Mouse (Mus musculus): ENCODE measurements around the gene G6pc2. TPM values are rescaled to one million over a fixed set of nuclear protein-coding genes. Genes with fewer than 3 reads are reported as not detected.

Gene G6pc2
- polyA plus RNA-seq, 1 experiment from 2014 or later = not detected

GRCm38 (mm10) chr2:69209684-69210083 lies 1.2 kb upstream of the G6pc2 start:
- H3K4me2 ChIP-seq = no peak overlapping the region
- no peak overlapping the region for H3K27ac ChIP-seq (replicated peaks)
- no peaks in the 10 kb centered on the region for H3K27me3 ChIP-seq (replicated peaks)
- no peak for ATAC-seq (ENCODE audit: extremely low read depth, insufficient number of reproducible peaks, low FRiP score, low TSS enrichment)
- H3K9me3 ChIP-seq = no peaks in the 10 kb centered on the region
- no peaks in the 10 kb centered on the region for H3K36me3 ChIP-seq
- H3K4me3 ChIP-seq = no peak overlapping the region
- 72% methylated on average over 3 of the region's 3 CpGs for WGBS
- H3K9ac ChIP-seq = no peak overlapping the region
- H3K4me1 ChIP-seq = peaks cover 10% of the 10 kb centered on the region

GRCm38 (mm10) chr2:69212652-69213051 lies 1.8 kb downstream of the G6pc2 start:
- ATAC-seq (ENCODE audit: extremely low read depth, insufficient number of reproducible peaks, low FRiP score, low TSS enrichment) = no peak
- no peaks in the 10 kb centered on the region for H3K9me3 ChIP-seq
- H3K9ac ChIP-seq = no peak overlapping the region
- no peak overlapping the region for H3K4me2 ChIP-seq
- H3K36me3 ChIP-seq = no peaks in the 10 kb centered on the region
- no peak overlapping the region for H3K27ac ChIP-seq (replicated peaks)
- H3K27me3 ChIP-seq (replicated peaks) = no peaks in the 10 kb centered on the region
- no peak overlapping the region for H3K4me3 ChIP-seq
- H3K4me1 ChIP-seq = no peaks in the 10 kb centered on the region
- WGBS = 65% methylated on average over 10 of the region's 10 CpGs

GRCm38 (mm10) chr2:69215242-69215641 lies 4.4 kb downstream of the G6pc2 start:
- no peaks in the 10 kb centered on the region for H3K27me3 ChIP-seq (replicated peaks)
- no peak overlapping the region for H3K4me2 ChIP-seq
- no peaks in the 10 kb centered on the region for H3K36me3 ChIP-seq
- H3K9me3 ChIP-seq = no peaks in the 10 kb centered on the region
- H3K4me1 ChIP-seq = no peaks in the 10 kb centered on the region
- 78% methylated on average over 7 of the region's 7 CpGs for WGBS
- no peak overlapping the region for H3K9ac ChIP-seq
- no peak overlapping the region for H3K4me3 ChIP-seq
- ATAC-seq (ENCODE audit: extremely low read depth, insufficient number of reproducible peaks, low FRiP score, low TSS enrichment) = no peak
- no peak overlapping the region for H3K27ac ChIP-seq (replicated peaks)

- Histone ChIP-seq H3K9me3 (no peaks in the 10 kb centered on the region), H3K27me3 (replicated peaks) (no peaks in the 10 kb centered on the region), H3K4me3 (no peak overlapping the region), H3K4me1 (0 out of 2 replicates have a peak, but pooled peaks cover 4% of the 10 kb centered on the region), H3K27ac (replicated peaks) (0 out of 2 replicates have a peak overlapping the region, but pooled peaks have one; percentile 8), H3K9ac (no peak overlapping the region), H3K36me3 (no peaks in the 10 kb centered on the region), H3K4me2 (no peak overlapping the region)
- 55% methylated on average over 5 of the region's 5 CpGs for WGBS
- no peak for ATAC-seq (ENCODE audit: extremely low read depth, insufficient number of reproducible peaks, low FRiP score, low TSS enrichment)
Observed at GRCm38 (mm10) chr2:69221868-69222416, 11.1 kb downstream of the G6pc2 start.

GRCm38 (mm10) chr2:69222815-69223214 lies 11.9 kb downstream of the G6pc2 start:
- 78% methylated on average over 10 of the region's 10 CpGs for WGBS
- Histone ChIP-seq H3K4me1 (0 out of 2 replicates have a peak, but pooled peaks cover 4% of the 10 kb centered on the region), H3K36me3 (no peaks in the 10 kb centered on the region), H3K4me2 (no peak overlapping the region), H3K27me3 (replicated peaks) (no peaks in the 10 kb centered on the region), H3K4me3 (no peak overlapping the region), H3K27ac (replicated peaks) (no peak overlapping the region), H3K9ac (no peak overlapping the region), H3K9me3 (no peaks in the 10 kb centered on the region)
- no peak for ATAC-seq (ENCODE audit: extremely low read depth, insufficient number of reproducible peaks, low FRiP score, low TSS enrichment)

- Histone ChIP-seq H3K27me3 (replicated peaks) (no peaks in the 10 kb centered on the region), H3K27ac (replicated peaks) (no peak overlapping the region), H3K9me3 (no peaks in the 10 kb centered on the region), H3K4me1 (0 out of 2 replicates have a peak, but pooled peaks cover 4% of the 10 kb centered on the region), H3K4me3 (no peak overlapping the region), H3K4me2 (no peak overlapping the region), H3K36me3 (no peaks in the 10 kb centered on the region), H3K9ac (no peak overlapping the region)
- 47% methylated on average over 2 of the region's 2 CpGs for WGBS
- ATAC-seq (ENCODE audit: extremely low read depth, insufficient number of reproducible peaks, low FRiP score, low TSS enrichment) = no peak
Observed at GRCm38 (mm10) chr2:69224724-69225123, 13.9 kb downstream of the G6pc2 start.

- H3K36me3 ChIP-seq = no peaks in the 10 kb centered on the region
- WGBS = 85% methylated on average over 9 of the region's 9 CpGs
- no peak overlapping the region for H3K9ac ChIP-seq
Observed at GRCm38 (mm10) chr2:69226876-69227275, 16.0 kb downstream of the G6pc2 start.

GRCm38 (mm10) chr2:69228635-69229034 lies 17.8 kb downstream of the G6pc2 start:
- Histone ChIP-seq H3K4me1 (no peaks in the 10 kb centered on the region), H3K9ac (no peak overlapping the region), H3K27me3 (replicated peaks) (no peaks in the 10 kb centered on the region), H3K27ac (replicated peaks) (no peak overlapping the region), H3K4me2 (no peak overlapping the region), H3K9me3 (no peaks in the 10 kb centered on the region), H3K36me3 (no peaks in the 10 kb centered on the region), H3K4me3 (no peak overlapping the region)
- ATAC-seq (ENCODE audit: extremely low read depth, insufficient number of reproducible peaks, low FRiP score, low TSS enrichment) = no peak
- 67% methylated on average over 6 of the region's 6 CpGs for WGBS

More at GRCm38 (mm10) chr2:69226876-69227275, 16.0 kb downstream of the G6pc2 start:
- Histone ChIP-seq H3K9me3 (no peaks in the 10 kb centered on the region), H3K4me2 (no peak overlapping the region), H3K27me3 (replicated peaks) (no peaks in the 10 kb centered on the region), H3K27ac (replicated peaks) (no peak overlapping the region), H3K4me3 (no peak overlapping the region), H3K4me1 (0 out of 2 replicates have a peak, but pooled peaks cover 2% of the 10 kb centered on the region)
- no peak for ATAC-seq (ENCODE audit: extremely low read depth, insufficient number of reproducible peaks, low FRiP score, low TSS enrichment)

GRCm38 (mm10) chr2:69230137-69230536 lies 19.3 kb downstream of the G6pc2 start:
- ATAC-seq (ENCODE audit: extremely low read depth, insufficient number of reproducible peaks, low FRiP score, low TSS enrichment) = no peak
- H3K27ac ChIP-seq (replicated peaks) = no peak overlapping the region
- WGBS = 67% methylated on average over 2 of the region's 2 CpGs

GRCm38 (mm10) chr2:69232101-69232500 lies 21.2 kb downstream of the G6pc2 start:
- no peaks in the 10 kb centered on the region for H3K9me3 ChIP-seq
- H3K4me3 ChIP-seq = no peak overlapping the region
- H3K4me2 ChIP-seq = no peak overlapping the region
- no peak overlapping the region for H3K27ac ChIP-seq (replicated peaks)
- H3K4me1 ChIP-seq = no peaks in the 10 kb centered on the region
- no peaks in the 10 kb centered on the region for H3K27me3 ChIP-seq (replicated peaks)
- H3K36me3 ChIP-seq = no peaks in the 10 kb centered on the region
- ATAC-seq (ENCODE audit: extremely low read depth, insufficient number of reproducible peaks, low FRiP score, low TSS enrichment) = no peak
- no peak overlapping the region for H3K9ac ChIP-seq

More at GRCm38 (mm10) chr2:69230137-69230536, 19.3 kb downstream of the G6pc2 start:
- Histone ChIP-seq H3K4me1 (no peaks in the 10 kb centered on the region), H3K36me3 (no peaks in the 10 kb centered on the region), H3K4me3 (no peak overlapping the region), H3K4me2 (no peak overlapping the region), H3K9ac (no peak overlapping the region), H3K9me3 (no peaks in the 10 kb centered on the region), H3K27me3 (replicated peaks) (no peaks in the 10 kb centered on the region)

- H3K27me3 ChIP-seq (replicated peaks) = no peaks in the 10 kb centered on the region
- H3K4me3 ChIP-seq = no peak overlapping the region
- H3K4me1 ChIP-seq = no peaks in the 10 kb centered on the region
- WGBS = 73% methylated on average over 5 of the region's 5 CpGs
- no peak for ATAC-seq (ENCODE audit: extremely low read depth, insufficient number of reproducible peaks, low FRiP score, low TSS enrichment)
- H3K9ac ChIP-seq = no peak overlapping the region
- no peak overlapping the region for H3K27ac ChIP-seq (replicated peaks)
- H3K36me3 ChIP-seq = no peaks in the 10 kb centered on the region
- no peak overlapping the region for H3K4me2 ChIP-seq
- H3K9me3 ChIP-seq = no peaks in the 10 kb centered on the region
Observed at GRCm38 (mm10) chr2:69234976-69235678, 24.3 kb downstream of the G6pc2 start.

GRCm38 (mm10) chr2:69239315-69239714 lies 28.4 kb downstream of the G6pc2 start:
- no peak for ATAC-seq (ENCODE audit: extremely low read depth, insufficient number of reproducible peaks, low FRiP score, low TSS enrichment)
- WGBS = 80% methylated on average over 9 of the region's 9 CpGs
- H3K4me1 ChIP-seq = no peaks in the 10 kb centered on the region

More at GRCm38 (mm10) chr2:69239315-69239714, 28.4 kb downstream of the G6pc2 start:
- no peaks in the 10 kb centered on the region for H3K36me3 ChIP-seq
- H3K27ac ChIP-seq (replicated peaks) = no peak overlapping the region
- H3K9me3 ChIP-seq = no peaks in the 10 kb centered on the region
- no peak overlapping the region for H3K4me2 ChIP-seq
- H3K27me3 ChIP-seq (replicated peaks) = no peaks in the 10 kb centered on the region
- H3K4me3 ChIP-seq = no peak overlapping the region
- no peak overlapping the region for H3K9ac ChIP-seq

Data from heart, embryonic 13.5 days (tissue).